Mouse (Mus musculus): ENCODE measurements around the gene Cbr2. TPM values are rescaled to one million over a fixed set of nuclear protein-coding genes. Genes with fewer than 3 reads are reported as not detected.
A peak's percentile ranks its signal among the peaks of the same experiment; 100 is the strongest.

Cbr2 gene
- polyA plus RNA-seq, 1 experiment from 2014 or later: 5.9 TPM

DNA sequence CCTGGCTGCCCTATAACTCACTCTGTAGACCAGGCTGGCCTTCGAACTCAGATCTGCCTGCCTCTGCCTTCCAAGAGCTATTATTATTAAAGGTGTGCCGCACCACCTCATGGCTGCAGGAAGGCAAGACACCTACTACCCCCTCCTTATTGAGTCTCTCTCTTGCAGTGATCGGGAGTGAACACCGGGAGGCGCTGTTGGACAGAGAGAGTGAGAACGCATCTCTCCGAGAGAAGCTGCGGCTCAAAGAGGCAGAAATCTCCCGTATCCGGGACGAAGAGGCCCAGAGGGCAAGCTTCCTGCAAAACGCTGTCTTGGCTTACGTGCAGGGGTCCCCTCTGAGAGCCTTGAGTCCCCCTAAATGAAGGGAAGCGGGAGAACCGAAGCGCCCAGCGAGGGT, 11.5 kb downstream of the Cbr2 start:
- H3K9me3 ChIP-seq: no peaks in the 10 kb centered on the region
- no peak overlapping the region for H3K27ac ChIP-seq
- H3K4me3 ChIP-seq: peak overlapping the region; percentile 67
- H3K27me3 ChIP-seq: peaks cover 9% of the 10 kb centered on the region; the same call in 1 of the 2 replicates
- peak overlapping the region; percentile 86 for H3K9ac ChIP-seq
- peaks cover 11% of the 10 kb centered on the region for H3K4me1 ChIP-seq
- H3K36me3 ChIP-seq: peaks cover 45% of the 10 kb centered on the region
- WGBS: 9% methylated on average over 17 of the region's 17 CpGs
- ATAC-seq (ENCODE audit: insufficient number of reproducible peaks, insufficient read depth, low FRiP score, low TSS enrichment): no peak
- H3K4me2 ChIP-seq (replicated peaks): peak overlapping the region; percentile 93

- Histone ChIP-seq H3K4me3 (no peak overlapping the region), H3K9ac (no peak overlapping the region), H3K9me3 (no peaks in the 10 kb centered on the region), H3K36me3 (peaks cover 49% of the 10 kb centered on the region), H3K27me3 (peaks cover 9% of the 10 kb centered on the region; the same call in 1 of the 2 replicates), H3K4me2 (replicated peaks) (no peak overlapping the region), H3K27ac (no peak overlapping the region), H3K4me1 (peaks cover 11% of the 10 kb centered on the region)
- WGBS: 92% methylated on average over 13 of the region's 13 CpGs
- ATAC-seq (ENCODE audit: insufficient number of reproducible peaks, insufficient read depth, low FRiP score, low TSS enrichment): no peak
Measured at GRCm38 (mm10) chr11:120719841-120720376, 12.0 kb downstream of the Cbr2 start.

DNA sequence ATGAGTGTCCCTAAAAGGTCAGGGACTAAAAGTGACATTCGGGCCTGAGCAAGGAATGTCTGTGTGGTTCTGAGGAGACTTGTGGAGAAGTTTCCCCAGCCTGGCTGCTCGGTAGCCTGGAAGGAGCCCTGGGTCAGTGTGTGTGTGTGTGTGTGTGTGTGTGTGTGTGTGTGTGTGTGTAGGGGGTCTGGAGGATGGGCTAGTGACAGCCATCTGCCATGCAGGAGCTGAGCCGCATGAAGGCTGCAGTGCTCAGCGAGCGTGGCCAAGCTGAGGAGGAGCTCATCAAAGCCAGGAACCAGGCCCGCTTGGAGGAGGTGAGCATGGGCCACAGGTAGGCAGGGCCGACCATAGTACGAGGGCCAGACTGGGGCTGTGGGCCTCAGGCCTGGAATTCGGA, 12.7 kb downstream of the Cbr2 start:
- H3K36me3 ChIP-seq: peaks cover 49% of the 10 kb centered on the region
- WGBS: 91% methylated on average over 9 of the region's 9 CpGs
- peaks cover 18% of the 10 kb centered on the region for H3K4me1 ChIP-seq
- no peak for ATAC-seq (ENCODE audit: insufficient number of reproducible peaks, insufficient read depth, low FRiP score, low TSS enrichment)
- no peak overlapping the region for H3K9ac ChIP-seq
- H3K27ac ChIP-seq: no peak overlapping the region
- no peak overlapping the region for H3K4me3 ChIP-seq
- H3K4me2 ChIP-seq (replicated peaks): no peak overlapping the region
- peaks cover 9% of the 10 kb centered on the region; the same call in 1 of the 2 replicates for H3K27me3 ChIP-seq
- no peaks in the 10 kb centered on the region for H3K9me3 ChIP-seq

GRCm38 (mm10) chr11:120715131-120715530, 16.8 kb downstream of the Cbr2 start:
- WGBS: 85% methylated on average over 9 of the region's 9 CpGs
- no peak overlapping the region for H3K27ac ChIP-seq
- no peaks in the 10 kb centered on the region for H3K9me3 ChIP-seq
- no peaks in the 10 kb centered on the region for H3K27me3 ChIP-seq
- peaks cover 21% of the 10 kb centered on the region for H3K4me1 ChIP-seq
- ATAC-seq (ENCODE audit: insufficient number of reproducible peaks, insufficient read depth, low FRiP score, low TSS enrichment): no peak
- H3K4me3 ChIP-seq: no peak overlapping the region
- H3K4me2 ChIP-seq (replicated peaks): peak overlapping the region; percentile 99; the same call in 1 of the 2 replicates
- H3K36me3 ChIP-seq: peaks cover 52% of the 10 kb centered on the region
- H3K9ac ChIP-seq: no peak overlapping the region

DNA sequence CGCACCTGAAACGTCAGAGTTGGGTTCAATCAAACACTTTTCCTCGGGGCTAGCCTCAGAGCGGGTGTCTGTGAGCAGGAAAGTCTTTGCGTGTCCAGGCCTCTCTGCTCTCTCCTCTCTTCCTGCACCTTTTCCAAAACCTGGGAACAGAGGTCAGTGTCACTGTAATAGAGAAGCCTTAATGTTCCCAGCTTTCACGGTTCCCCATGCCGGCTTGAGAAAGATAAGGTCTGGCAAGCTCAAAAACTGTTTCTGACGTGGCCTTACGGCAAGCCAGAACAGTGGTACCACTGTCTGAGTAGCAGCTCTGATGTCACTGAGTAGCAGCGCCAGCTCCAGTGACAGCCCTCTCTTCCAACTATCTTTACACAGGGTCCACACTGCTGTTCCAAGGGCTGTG, 17.4 kb downstream of the Cbr2 start:
- Histone ChIP-seq H3K36me3 (peaks cover 53% of the 10 kb centered on the region), H3K4me1 (peaks cover 21% of the 10 kb centered on the region)

GRCm38 (mm10) chr11:120713580-120714518, 18.1 kb downstream of the Cbr2 start, which contains the start of the genes Cenpx and Lrrc45:
TSS of gene Cenpx (minus strand) at chr11:120713738.
TSS of gene Lrrc45 (plus strand) at chr11:120713925.
- peak within 1 kb of the TSS; percentile 70 for H3K9ac ChIP-seq
- WGBS: 3% methylated on average over 53 of the region's 53 CpGs
- peak; percentile 93 for ATAC-seq (ENCODE audit: insufficient number of reproducible peaks, insufficient read depth, low FRiP score, low TSS enrichment)
- H3K27ac ChIP-seq: peak within 1 kb of the TSS; percentile 69
- H3K4me3 ChIP-seq: peak within 1 kb of the TSS; percentile 57
- H3K4me2 ChIP-seq (replicated peaks): peak within 1 kb of the TSS; percentile 99
- H3K4me1 ChIP-seq: peaks cover 21% of the 10 kb centered on the region
- H3K36me3 ChIP-seq: peaks cover 54% of the 10 kb centered on the region
- no peaks in the 10 kb centered on the region for H3K9me3 ChIP-seq
- no peaks in the 10 kb centered on the region for H3K27me3 ChIP-seq

More for the DNA sequence above, 17.4 kb downstream of the Cbr2 start:
- Histone ChIP-seq H3K27me3 (no peaks in the 10 kb centered on the region), H3K4me3 (peak overlapping the region; percentile 57), H3K4me2 (replicated peaks) (peak overlapping the region; percentile 99), H3K9ac (peak overlapping the region; percentile 70), H3K9me3 (no peaks in the 10 kb centered on the region), H3K27ac (no peak overlapping the region)
- no peak for ATAC-seq (ENCODE audit: insufficient number of reproducible peaks, insufficient read depth, low FRiP score, low TSS enrichment)
- 46% methylated on average over 10 of the region's 10 CpGs for WGBS

DNA sequence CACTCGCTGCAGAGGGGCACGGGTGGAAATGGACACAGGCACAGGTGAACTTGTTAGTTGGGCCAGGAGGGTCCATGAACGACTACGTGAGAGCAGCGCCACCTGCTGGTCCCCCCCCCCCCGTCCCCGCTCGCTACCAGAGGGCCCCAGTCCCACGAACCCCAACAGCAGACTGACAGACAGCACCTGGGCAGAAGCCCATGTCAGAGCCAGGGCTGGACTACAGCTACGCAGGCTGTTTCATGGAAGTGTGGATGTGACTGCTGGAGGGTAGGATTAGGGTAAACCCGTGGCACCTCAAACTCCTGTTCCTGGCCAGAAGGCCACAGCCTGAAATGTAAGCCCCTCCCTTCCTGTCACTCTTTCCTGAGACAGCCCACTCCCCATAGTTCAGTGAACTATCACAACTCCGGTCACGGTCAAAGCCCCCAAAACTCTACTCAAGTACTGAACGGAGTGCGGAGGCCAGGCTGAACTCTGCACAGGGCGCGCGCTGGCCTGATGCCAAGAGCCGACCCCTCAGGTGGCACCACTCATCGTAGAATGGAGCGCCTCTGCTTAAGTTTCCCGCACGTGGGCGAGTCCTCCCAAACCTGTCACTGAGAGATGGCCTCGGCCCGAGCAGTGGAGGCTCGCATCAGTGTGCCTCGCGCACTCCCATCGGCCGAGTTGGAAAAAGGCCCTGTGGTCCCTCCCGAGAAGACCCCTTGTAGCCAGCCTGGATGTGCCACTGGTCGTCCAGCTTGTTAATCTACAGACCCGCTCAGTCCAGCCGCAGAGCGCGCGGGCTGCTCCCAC, 18.9 kb downstream of the Cbr2 start:
- Histone ChIP-seq H3K27ac (peak overlapping the region; percentile 69), H3K27me3 (no peaks in the 10 kb centered on the region), H3K36me3 (peaks cover 50% of the 10 kb centered on the region), H3K9ac (peak overlapping the region; percentile 61), H3K4me3 (peak overlapping the region; percentile 57), H3K4me1 (peaks cover 21% of the 10 kb centered on the region), H3K4me2 (replicated peaks) (peak overlapping the region; percentile 99), H3K9me3 (no peaks in the 10 kb centered on the region)
- WGBS: 1% methylated on average over 38 of the region's 38 CpGs
- ATAC-seq (ENCODE audit: insufficient number of reproducible peaks, insufficient read depth, low FRiP score, low TSS enrichment): peak; percentile 50

- no peak overlapping the region; the same call in 1 of the 2 replicates for H3K27ac ChIP-seq
- no peak overlapping the region for H3K9ac ChIP-seq
- H3K36me3 ChIP-seq: peaks cover 41% of the 10 kb centered on the region
- peaks cover 29% of the 10 kb centered on the region for H3K4me1 ChIP-seq
- H3K4me3 ChIP-seq: 0 out of 2 replicates have a peak overlapping the region, but pooled peaks have one; percentile 57
- whole genome bisulfite sequencing: 62% methylated on average over 8 of the region's 8 CpGs
- H3K27me3 ChIP-seq: no peaks in the 10 kb centered on the region
- peak overlapping the region; percentile 99 for H3K4me2 ChIP-seq (replicated peaks)
- H3K9me3 ChIP-seq: no peaks in the 10 kb centered on the region
- ATAC-seq (ENCODE audit: insufficient number of reproducible peaks, insufficient read depth, low FRiP score, low TSS enrichment): no peak
Measured at GRCm38 (mm10) chr11:120711980-120712604, 19.8 kb downstream of the Cbr2 start.

DNA sequence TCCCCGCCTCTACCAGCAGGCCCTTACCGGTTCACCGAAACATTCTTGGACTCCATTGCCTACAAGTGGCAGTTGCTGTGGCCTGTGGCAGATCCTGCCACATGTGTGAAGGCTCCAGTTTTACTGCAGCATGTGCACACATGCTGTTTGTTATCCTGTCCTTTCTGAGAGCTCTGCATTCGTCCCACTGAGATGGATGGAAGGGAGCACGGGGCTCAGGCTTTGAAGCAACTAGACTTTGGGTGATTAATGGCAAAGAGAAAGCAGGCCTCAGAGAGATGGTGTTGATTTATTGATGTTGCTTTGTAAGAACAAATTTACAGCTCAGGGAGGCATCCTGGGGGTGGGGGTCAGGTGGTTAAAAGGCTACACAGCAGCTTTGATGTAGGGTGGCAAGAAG, 21.2 kb downstream of the Cbr2 start:
- WGBS: 76% methylated on average over 5 of the region's 5 CpGs

DNA sequence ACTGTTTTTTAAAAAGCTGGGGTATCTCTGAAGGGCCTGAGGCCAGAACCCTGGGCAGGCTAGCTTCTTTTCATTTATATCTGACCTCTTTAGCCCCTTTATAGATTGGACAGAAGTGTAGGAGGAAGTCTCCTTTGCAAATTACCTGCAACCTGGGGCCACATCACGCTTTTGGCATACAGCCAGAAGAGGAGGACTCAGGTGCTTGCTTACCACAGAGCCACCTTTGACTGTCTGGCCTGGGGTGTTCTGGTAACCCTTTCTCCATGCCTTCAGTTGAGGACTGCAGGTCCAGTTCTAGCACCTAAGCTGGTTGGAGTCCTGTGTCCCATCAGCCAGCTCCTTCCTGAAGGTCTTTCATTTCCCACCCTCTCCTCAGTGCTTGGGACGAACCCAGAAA, 22.4 kb downstream of the Cbr2 start:
- Histone ChIP-seq H3K9me3 (no peaks in the 10 kb centered on the region), H3K36me3 (peaks cover 26% of the 10 kb centered on the region; the same call in 1 of the 2 replicates), H3K9ac (no peak overlapping the region), H3K4me1 (peaks cover 51% of the 10 kb centered on the region), H3K4me2 (replicated peaks) (no peak overlapping the region), H3K27ac (no peak overlapping the region), H3K4me3 (no peak overlapping the region), H3K27me3 (no peaks in the 10 kb centered on the region)
- ATAC-seq (ENCODE audit: insufficient number of reproducible peaks, insufficient read depth, low FRiP score, low TSS enrichment): no peak
- WGBS: 75% methylated on average over 2 of the region's 2 CpGs

More for the DNA sequence above, 21.2 kb downstream of the Cbr2 start:
- Histone ChIP-seq H3K9me3 (no peaks in the 10 kb centered on the region), H3K9ac (no peak overlapping the region), H3K4me1 (peaks cover 44% of the 10 kb centered on the region), H3K27ac (no peak overlapping the region), H3K27me3 (no peaks in the 10 kb centered on the region), H3K36me3 (peaks cover 31% of the 10 kb centered on the region), H3K4me3 (no peak overlapping the region), H3K4me2 (replicated peaks) (no peak overlapping the region)
- no peak for ATAC-seq (ENCODE audit: insufficient number of reproducible peaks, insufficient read depth, low FRiP score, low TSS enrichment)

DNA sequence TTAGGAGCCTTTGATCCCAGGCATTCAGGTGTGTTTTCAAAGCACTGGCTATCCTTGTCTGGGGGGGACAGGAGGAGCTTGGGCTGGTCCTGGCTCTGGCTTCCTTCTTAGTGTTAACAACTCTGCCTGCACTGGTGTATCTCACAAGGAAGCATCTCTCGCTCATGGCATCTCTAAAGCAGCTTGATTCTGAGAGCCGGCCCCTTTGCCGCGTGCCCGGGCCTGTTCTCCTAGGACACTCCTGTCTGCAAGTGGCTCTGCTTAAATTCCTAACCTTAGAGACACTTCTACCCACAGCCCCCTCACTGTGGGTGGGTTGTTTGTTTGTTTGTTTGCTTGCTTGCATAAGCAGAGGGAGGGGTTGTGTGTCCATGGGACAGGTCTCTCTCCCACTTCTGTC, 23.9 kb downstream of the Cbr2 start:
- no peaks in the 10 kb centered on the region for H3K9me3 ChIP-seq
- no peak overlapping the region for H3K9ac ChIP-seq
- no peak overlapping the region for H3K4me2 ChIP-seq (replicated peaks)
- no peak for ATAC-seq (ENCODE audit: insufficient number of reproducible peaks, insufficient read depth, low FRiP score, low TSS enrichment)
- H3K27me3 ChIP-seq: no peaks in the 10 kb centered on the region
- peak overlapping the region; percentile 87 for H3K27ac ChIP-seq
- peaks cover 26% of the 10 kb centered on the region; the same call in 1 of the 2 replicates for H3K36me3 ChIP-seq
- 34% methylated on average over 5 of the region's 5 CpGs for WGBS
- peaks cover 59% of the 10 kb centered on the region for H3K4me1 ChIP-seq
- no peak overlapping the region for H3K4me3 ChIP-seq
